Mouse (Mus musculus) embryonic facial prominence, embryonic 15.5 days (tissue): ENCODE results near the gene Srgn. TPM values are rescaled to one million over a fixed set of nuclear protein-coding genes. Genes with fewer than 3 reads are reported as not detected.

Source experiments
- ATAC-seq: fragments of 200-750 bp; cut with Nextera tagmentation; 2 replicates; pipeline ENCODE4 v1.8.0; 2017; ENCODE audit warnings: low read depth, moderate TSS enrichment; ENCODE audit not compliant: insufficient number of reproducible peaks, low FRiP score, low TSS enrichment
- H3K27ac ChIP-seq: fragments of 300-500 bp; sonication (generic); replicated peaks from 2 replicates; pipeline ENCODE4 v1.5.1; 2015; ENCODE audit warnings: mild to moderate bottlenecking, inconsistent platforms
- H3K27me3 ChIP-seq: fragments of 300-500 bp; sonication (generic); 2 replicates; pipeline ENCODE4 v1.6.1; 2015; ENCODE audit warnings: inconsistent platforms
- H3K36me3 ChIP-seq: fragments of 300-500 bp; sonication (generic); 2 replicates; pipeline ENCODE4 v1.6.1; 2015; ENCODE audit warnings: mild to moderate bottlenecking, inconsistent platforms
- H3K4me1 ChIP-seq: fragments of 300-500 bp; sonication (generic); 2 replicates; pipeline ENCODE4 v1.6.1; 2015; ENCODE audit warnings: inconsistent platforms
- H3K4me2 ChIP-seq: fragments of 300-500 bp; sonication (generic); replicated peaks from 2 replicates; pipeline ENCODE4 v1.6.1; 2015; ENCODE audit warnings: mild to moderate bottlenecking, inconsistent platforms
- H3K4me3 ChIP-seq: fragments of 300-500 bp; sonication (generic); replicated peaks from 2 replicates; pipeline ENCODE4 v1.5.1; 2015; ENCODE audit warnings: mild to moderate bottlenecking, inconsistent platforms
- H3K9ac ChIP-seq: fragments of 300-500 bp; sonication (generic); 2 replicates; pipeline ENCODE4 v1.6.1; 2015; ENCODE audit warnings: inconsistent platforms
- H3K9me3 ChIP-seq: fragments of 300-500 bp; sonication (generic); replicated peaks from 2 replicates; pipeline ENCODE4 v1.6.1; 2016; ENCODE audit warnings: inconsistent platforms
- WGBS: fragments of 180-500 bp; shearing (Covaris S2); methylation state at CpG from one replicate; pipeline ENCODE4 v1.1.7; 2015; 5-methylcytosine and 5-hydroxymethylcytosine counted together
- polyA plus RNA-seq: library from polyadenylated mRNA; unstranded; fragments of >200 nt; fragmentation: Nextera tagmentation; extraction: Ambion mirVana; gene quantifications from 2 replicates; pipeline ENCODE4 v1.2.1, GENCODE M21; 2015

Srgn gene
- polyA plus RNA-seq = 43.9 and 48.5 TPM in 2 replicates

DNA sequence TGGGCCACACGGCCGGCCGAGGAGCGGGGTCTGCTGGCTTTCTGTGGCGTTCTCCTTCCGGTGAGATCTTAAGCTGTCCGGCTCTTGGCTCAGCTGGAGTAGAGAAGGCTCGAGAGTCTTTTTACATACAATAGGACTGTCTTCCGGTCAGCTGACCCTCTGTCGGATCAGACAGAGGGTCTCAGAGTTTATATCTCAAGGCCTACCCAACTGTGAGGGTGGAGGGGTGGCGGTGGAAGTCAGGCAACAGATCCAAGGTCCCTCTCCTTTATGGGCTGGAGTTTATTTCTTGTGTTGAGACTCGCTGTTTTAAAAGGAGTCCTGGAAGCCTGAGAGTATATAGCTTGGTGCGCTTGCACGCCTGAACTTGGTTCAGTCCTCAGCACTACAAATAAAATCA, at the start of gene Srgn:
Gene Srgn (minus strand): TSS at position 101 of the 400 bp plus-strand sequence.
- ATAC-seq = no peak
- WGBS = 84% methylated on average over 14 of the region's 14 CpGs

DNA sequence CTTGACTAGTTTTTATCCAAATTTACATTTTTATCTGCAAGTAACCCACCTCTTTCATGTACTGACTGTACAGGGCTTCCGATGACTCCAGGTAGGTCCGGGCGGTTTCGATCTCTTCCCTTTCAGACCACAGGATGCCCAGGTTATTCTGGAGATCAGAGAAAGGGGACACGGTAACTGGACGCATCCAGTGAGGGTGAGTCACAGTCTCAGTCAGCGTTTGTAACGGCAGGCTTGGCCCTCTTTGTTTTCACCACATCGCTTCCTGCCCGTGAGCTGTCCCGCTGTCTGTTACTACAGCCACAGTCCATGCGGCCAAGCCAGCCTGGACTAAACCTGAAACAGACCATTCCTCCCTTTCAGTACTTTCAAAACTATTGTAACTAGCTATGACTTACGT, 47.8 kb upstream of the Srgn start:
- 93% methylated on average over 13 of the region's 13 CpGs for WGBS
- no peak overlapping the region for H3K4me2 ChIP-seq
- no peaks in the 10 kb centered on the region for H3K9me3 ChIP-seq
- no peak overlapping the region for H3K4me3 ChIP-seq
- H3K4me1 ChIP-seq = peaks cover 14% of the 10 kb centered on the region
- H3K27ac ChIP-seq = no peak overlapping the region
- peaks cover 41% of the 10 kb centered on the region for H3K36me3 ChIP-seq
- ATAC-seq = no peak
- no peaks in the 10 kb centered on the region for H3K27me3 ChIP-seq
- H3K9ac ChIP-seq = no peak overlapping the region

More for the DNA sequence above, at the start of gene Srgn:
- Histone ChIP-seq H3K9me3 (no peaks in the 10 kb centered on the region), H3K4me1 (no peaks in the 10 kb centered on the region), H3K27me3 (no peaks in the 10 kb centered on the region), H3K4me3 (no peak within 1 kb of the TSS), H3K27ac (no peak within 1 kb of the TSS), H3K36me3 (no peaks in the 10 kb centered on the region), H3K4me2 (no peak within 1 kb of the TSS), H3K9ac (no peak within 1 kb of the TSS)

DNA sequence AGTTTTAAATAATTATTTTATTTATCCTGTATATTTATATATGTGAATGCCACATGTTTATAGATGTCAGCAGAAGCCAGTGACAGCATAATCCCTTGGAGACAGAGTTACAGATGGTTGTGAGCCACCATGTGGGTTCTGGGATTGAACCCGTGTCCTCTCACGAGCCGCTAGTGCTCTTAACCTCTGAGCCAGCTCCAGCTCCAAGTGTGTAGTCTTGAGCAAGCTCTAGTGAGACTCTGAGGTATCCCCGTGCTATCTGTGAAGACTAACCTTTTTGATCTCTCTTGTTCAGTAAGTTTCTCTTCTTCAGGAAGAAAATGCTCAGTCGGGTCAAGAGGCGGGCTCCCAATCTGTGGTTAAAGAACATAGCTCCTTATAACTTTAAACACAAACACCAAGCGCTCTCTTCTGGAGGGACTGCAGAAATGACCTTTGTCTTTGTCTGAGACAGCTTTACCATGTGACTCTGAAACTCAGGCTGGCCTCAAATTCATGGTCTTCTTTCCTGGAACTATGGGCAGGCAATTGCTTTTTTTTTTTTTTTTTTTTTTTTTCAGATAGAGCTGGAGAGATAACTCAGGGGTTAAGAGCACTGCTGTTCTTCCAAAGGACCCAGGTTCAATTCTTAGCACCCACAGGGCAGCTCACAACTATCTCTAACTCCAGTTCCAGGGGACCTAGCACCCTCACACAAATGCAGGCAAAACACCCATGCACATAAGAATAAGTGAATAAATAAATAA, 43.0 kb upstream of the Srgn start:
- Histone ChIP-seq H3K4me3 (no peak overlapping the region), H3K36me3 (peaks cover 79% of the 10 kb centered on the region), H3K9me3 (no peaks in the 10 kb centered on the region), H3K27me3 (no peaks in the 10 kb centered on the region), H3K27ac (no peak overlapping the region), H3K4me1 (no peaks in the 10 kb centered on the region), H3K4me2 (no peak overlapping the region), H3K9ac (no peak overlapping the region)
- ATAC-seq = no peak
- 91% methylated on average over 7 of the region's 7 CpGs for WGBS

DNA sequence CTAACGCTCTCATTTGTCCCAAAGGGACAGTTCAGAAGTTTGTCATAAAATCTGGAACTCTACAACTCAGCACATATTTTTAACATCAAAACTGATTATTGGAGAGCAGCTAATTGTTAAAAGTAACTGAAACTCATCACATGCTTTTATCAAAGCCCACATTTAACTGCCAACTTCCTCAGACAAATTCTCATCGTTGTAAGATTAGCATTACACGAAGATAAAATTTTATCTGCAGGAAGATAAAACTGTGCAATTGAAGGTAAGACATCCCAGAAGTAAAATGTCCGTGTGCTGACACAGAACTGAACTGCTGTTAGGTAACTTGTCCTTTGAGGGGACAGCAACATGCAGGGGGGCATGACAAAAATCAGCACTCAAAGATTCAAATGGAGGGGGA, 41.6 kb upstream of the Srgn start:
- Histone ChIP-seq H3K9me3 (no peaks in the 10 kb centered on the region), H3K4me1 (no peaks in the 10 kb centered on the region), H3K36me3 (peaks cover 83% of the 10 kb centered on the region), H3K9ac (no peak overlapping the region), H3K4me2 (no peak overlapping the region), H3K27ac (no peak overlapping the region), H3K4me3 (no peak overlapping the region), H3K27me3 (no peaks in the 10 kb centered on the region)
- ATAC-seq = no peak
- WGBS = 88% methylated on average over 4 of the region's 4 CpGs

DNA sequence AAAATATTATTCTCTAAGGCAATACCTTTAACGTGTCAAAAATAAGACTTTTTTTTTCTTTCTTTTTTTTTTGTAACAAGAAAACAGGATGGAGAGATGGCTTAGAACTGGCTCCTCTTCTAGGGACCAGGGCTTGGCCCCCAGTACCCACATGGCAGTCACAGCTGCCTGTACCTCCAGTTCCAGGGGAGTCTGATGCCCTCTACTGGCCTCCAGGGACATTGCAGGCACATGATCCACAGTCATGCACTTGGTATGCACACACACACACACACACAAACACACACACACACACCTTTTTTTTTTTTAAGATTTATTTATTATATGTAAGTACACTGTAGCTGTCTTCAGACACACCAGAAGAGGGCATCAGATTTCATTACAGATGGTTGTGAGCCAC, 30.5 kb upstream of the Srgn start:
- H3K9me3 ChIP-seq = no peaks in the 10 kb centered on the region
- H3K36me3 ChIP-seq = peaks cover 43% of the 10 kb centered on the region
- H3K27ac ChIP-seq = no peak overlapping the region
- H3K27me3 ChIP-seq = no peaks in the 10 kb centered on the region
- no peak overlapping the region for H3K9ac ChIP-seq
- WGBS = 93% methylated on average over 1 of the region's 1 CpGs
- no peak overlapping the region for H3K4me3 ChIP-seq
- no peak overlapping the region for H3K4me2 ChIP-seq
- no peaks in the 10 kb centered on the region for H3K4me1 ChIP-seq
- ATAC-seq = no peak

DNA sequence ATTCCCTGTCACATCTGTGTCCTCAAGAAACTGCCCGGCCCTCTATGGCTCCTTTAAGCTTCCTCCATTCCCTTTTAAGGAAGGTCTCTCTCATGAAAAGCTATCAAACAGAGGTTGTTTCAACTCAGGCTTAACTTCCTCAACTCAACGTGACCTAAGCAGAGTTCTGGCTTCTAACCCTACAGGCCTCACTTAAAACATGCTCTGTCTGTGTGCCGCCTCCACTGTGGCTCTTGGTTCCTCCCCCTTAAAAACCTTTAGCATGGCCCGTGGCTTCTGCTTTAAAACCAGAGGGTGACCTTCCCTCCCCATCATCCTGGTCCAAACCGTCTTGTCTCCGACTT, 29.3 kb upstream of the Srgn start:
- no peaks in the 10 kb centered on the region for H3K27me3 ChIP-seq
- H3K4me2 ChIP-seq = no peak overlapping the region
- ATAC-seq = no peak
- WGBS = 86% methylated on average over 6 of the region's 6 CpGs
- H3K4me3 ChIP-seq = no peak overlapping the region
- peaks cover 31% of the 10 kb centered on the region for H3K36me3 ChIP-seq
- no peak overlapping the region for H3K27ac ChIP-seq
- no peaks in the 10 kb centered on the region for H3K4me1 ChIP-seq
- no peak overlapping the region for H3K9ac ChIP-seq
- no peaks in the 10 kb centered on the region for H3K9me3 ChIP-seq

DNA sequence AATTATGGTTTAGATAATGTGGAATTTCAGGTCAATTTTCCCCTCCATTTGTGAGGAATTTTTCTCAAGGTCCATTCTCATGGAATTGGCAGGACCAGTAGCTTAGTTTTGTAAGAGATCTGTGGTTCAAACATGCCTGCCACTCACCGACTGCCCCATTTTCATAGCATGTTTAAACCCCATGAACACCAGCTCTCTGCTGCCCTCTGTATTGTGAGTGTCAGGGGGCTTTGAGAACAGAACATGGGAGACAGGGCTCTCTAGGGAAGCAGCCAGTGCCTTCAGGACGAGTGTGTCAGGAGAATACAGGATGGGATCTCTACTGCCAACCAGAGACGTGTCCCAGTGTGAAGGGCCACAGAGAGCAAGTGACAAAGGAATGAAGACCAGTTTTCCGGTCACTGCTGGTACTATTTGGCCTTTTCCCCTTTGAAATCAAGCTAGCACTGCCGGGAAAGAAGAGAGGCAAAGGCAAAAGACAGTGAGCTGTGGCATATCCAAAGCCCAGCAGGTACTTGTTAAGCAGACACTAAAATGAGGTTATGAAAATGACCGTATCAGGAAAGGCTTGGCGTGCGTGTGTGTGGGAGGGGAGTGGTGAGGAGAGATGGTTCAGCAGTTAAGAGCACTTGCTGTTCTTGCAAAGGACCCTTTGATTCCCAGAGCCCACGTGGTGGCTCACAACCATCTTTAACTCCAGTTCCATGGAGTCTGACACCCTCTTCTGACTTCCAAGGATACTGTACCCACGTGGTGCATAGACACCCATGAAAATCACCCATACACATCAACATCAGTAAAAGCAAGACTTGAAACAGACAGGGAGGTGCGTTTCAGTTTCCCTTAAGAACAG, 28.7 kb upstream of the Srgn start:
- Histone ChIP-seq H3K27me3 (no peaks in the 10 kb centered on the region), H3K9ac (no peak overlapping the region), H3K27ac (no peak overlapping the region), H3K9me3 (no peaks in the 10 kb centered on the region), H3K4me2 (no peak overlapping the region), H3K4me1 (no peaks in the 10 kb centered on the region), H3K4me3 (no peak overlapping the region), H3K36me3 (peaks cover 28% of the 10 kb centered on the region)
- ATAC-seq = no peak
- 54% methylated on average over 11 of the region's 11 CpGs for WGBS

DNA sequence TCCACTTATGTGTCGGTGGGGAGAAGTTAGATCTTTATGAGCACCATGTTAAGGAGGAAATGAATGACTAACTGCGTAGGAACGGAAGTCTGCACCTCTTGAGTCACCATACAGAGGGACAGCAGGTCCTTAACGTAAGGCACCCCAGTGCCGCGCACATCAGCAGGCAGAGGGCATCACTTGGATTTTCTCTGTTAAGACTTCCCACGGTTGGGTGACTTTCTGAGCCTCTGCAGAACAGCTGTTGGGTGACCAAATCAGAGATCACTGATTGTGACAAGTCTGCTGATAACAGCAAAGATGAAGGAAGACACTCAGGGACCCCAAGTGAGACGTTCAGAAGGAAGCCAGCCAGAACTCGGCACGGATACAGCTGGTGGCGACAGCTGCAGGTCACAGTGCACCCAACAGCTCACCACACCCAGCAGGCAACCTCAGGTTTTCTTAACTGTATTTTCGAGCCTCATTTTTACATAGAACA, 26.4 kb upstream of the Srgn start:
- H3K9ac ChIP-seq = no peak overlapping the region
- H3K27ac ChIP-seq = no peak overlapping the region
- no peaks in the 10 kb centered on the region for H3K9me3 ChIP-seq
- ATAC-seq = no peak
- no peak overlapping the region for H3K4me2 ChIP-seq
- H3K4me3 ChIP-seq = no peak overlapping the region
- peaks cover 5% of the 10 kb centered on the region for H3K36me3 ChIP-seq
- WGBS = 79% methylated on average over 12 of the region's 12 CpGs
- no peaks in the 10 kb centered on the region for H3K27me3 ChIP-seq
- no peaks in the 10 kb centered on the region for H3K4me1 ChIP-seq

DNA sequence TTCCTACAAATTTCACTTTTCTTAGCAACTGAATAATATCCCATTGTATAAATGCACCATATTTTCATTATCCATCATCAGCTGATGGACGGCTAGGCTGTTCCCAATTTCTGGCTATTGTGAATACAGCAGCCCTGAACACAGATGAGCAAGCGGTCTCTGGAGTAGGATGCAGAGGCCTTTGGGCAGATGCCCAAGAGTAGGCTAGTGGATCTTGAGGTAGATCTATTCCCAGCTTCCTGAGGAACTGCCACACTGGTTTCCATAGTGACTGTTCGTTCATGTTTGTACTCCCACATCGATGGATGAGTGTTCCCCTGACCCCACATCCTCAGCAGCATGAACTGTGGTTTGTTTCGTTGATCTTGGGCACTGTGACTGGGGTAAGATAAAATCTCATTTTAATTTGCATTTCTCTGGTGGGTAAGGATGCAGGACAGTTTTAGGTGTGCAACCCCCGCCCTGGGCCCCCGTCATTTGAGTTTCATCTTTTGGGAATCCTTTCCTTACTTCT, 23.6 kb upstream of the Srgn start:
- 78% methylated on average over 7 of the region's 7 CpGs for WGBS
- Histone ChIP-seq H3K4me2 (no peak overlapping the region), H3K9me3 (no peaks in the 10 kb centered on the region), H3K27me3 (no peaks in the 10 kb centered on the region), H3K27ac (no peak overlapping the region), H3K36me3 (0 out of 2 replicates have a peak, but pooled peaks cover 2% of the 10 kb centered on the region), H3K9ac (no peak overlapping the region), H3K4me1 (peaks cover 9% of the 10 kb centered on the region; the same call in 1 of the 2 replicates), H3K4me3 (no peak overlapping the region)
- ATAC-seq = no peak

DNA sequence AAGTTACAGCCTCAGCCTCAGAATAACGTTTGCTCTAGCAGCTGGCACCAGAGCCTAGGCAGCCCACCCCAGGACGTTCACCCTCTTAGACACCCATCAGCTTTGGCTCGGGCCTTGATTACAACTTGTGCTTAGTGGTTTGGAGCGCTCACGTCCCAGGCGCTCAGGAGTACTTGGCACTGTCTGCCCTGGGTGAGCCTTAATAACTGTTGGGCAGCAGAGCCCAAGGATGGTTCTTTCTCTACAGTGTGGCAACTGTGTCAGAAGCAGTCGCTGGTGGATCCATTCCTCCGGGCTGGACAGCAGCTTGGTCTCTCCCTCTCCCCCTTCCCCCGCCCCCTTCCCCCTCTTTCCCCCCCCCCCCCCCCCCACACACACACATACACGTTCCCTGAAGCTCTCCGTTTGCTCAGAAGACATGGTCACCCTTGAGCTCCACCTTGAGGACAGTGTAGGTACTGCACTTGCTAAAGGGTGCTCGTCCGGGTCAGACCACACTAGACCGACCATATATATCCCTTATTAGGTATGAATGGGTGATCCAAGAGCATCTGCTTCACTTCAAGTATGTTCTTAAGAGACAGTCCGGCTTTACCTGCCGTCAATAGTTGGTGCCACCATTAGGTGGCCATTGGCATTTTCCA, 22.4 kb upstream of the Srgn start:
- Histone ChIP-seq H3K9me3 (no peaks in the 10 kb centered on the region), H3K9ac (no peak overlapping the region), H3K36me3 (no peaks in the 10 kb centered on the region), H3K27me3 (no peaks in the 10 kb centered on the region), H3K27ac (no peak overlapping the region), H3K4me3 (no peak overlapping the region), H3K4me2 (no peak overlapping the region), H3K4me1 (peaks cover 9% of the 10 kb centered on the region; the same call in 1 of the 2 replicates)
- ATAC-seq = no peak
- WGBS = 29% methylated on average over 14 of the region's 16 CpGs

DNA sequence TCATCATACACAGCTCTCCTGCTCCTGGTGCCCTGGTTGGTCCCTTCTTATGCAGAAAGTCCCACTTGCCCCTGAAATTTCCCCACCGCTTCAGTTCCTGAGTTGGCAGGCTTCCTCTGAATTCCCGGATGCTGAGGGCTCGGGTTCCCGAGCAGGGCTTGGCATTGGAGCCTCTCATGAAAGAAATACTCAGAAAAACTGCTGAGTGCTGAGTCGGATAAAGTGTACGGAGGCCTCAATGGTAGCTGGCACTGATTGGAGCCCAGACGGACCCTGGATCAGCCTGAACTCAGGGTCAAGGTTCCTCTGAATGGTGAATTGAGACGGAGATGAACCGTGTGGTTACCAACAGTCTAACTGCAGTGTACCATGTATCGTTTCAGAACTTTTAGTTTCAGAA, 19.2 kb upstream of the Srgn start:
- Histone ChIP-seq H3K4me2 (0 out of 2 replicates have a peak overlapping the region, but pooled peaks have one; percentile 4), H3K9me3 (no peaks in the 10 kb centered on the region), H3K27me3 (no peaks in the 10 kb centered on the region), H3K4me1 (peaks cover 9% of the 10 kb centered on the region; the same call in 1 of the 2 replicates), H3K36me3 (no peaks in the 10 kb centered on the region), H3K4me3 (no peak overlapping the region), H3K9ac (no peak overlapping the region), H3K27ac (peak overlapping the region; percentile 58)
- WGBS = 52% methylated on average over 10 of the region's 10 CpGs
- ATAC-seq = no peak
